Mouse (Mus musculus) MEL (cell line): ENCODE measurements around the gene Uaca. TPM values are rescaled to one million over a fixed set of nuclear protein-coding genes. Genes with fewer than 3 reads are reported as not detected.
A peak's percentile ranks its signal among the peaks of the same experiment; 100 is the strongest.

Source experiments
- DNase-seq: peaks from one replicate; pipeline ENCODE4 v3.0.0; 2011; ENCODE audit warnings: low read depth, low spot score
- H3K27ac ChIP-seq: 2 replicates; pipeline ENCODE4 v1.5.1; 2012; ENCODE audit warnings: low read depth, mild to moderate bottlenecking, control low read depth, low read length, moderate library complexity; ENCODE audit not compliant: control insufficient read depth
- H3K27me3 ChIP-seq, 2 experiments: fragments of 150-350 bp in 1 of 2; sonication (generic) in 1 of 2; 2 replicates each; pipeline ENCODE4 v1.6.1; 2012; ENCODE audit warnings: low read length in 2 of 2, mild to moderate bottlenecking in 2 of 2, improper control_type of control experiment in 1 of 2, moderate library complexity in 1 of 2; ENCODE audit not compliant: insufficient read depth in 2 of 2, control insufficient read depth in 1 of 2
- H3K36me3 ChIP-seq, 2 experiments: 2 replicates each; pipeline ENCODE4 v1.6.1; 2012 to 2014; ENCODE audit warnings: low read length in 2 of 2, improper control_type of control experiment in 1 of 2, inconsistent platforms in 1 of 2, mild to moderate bottlenecking in 1 of 2; ENCODE audit not compliant: insufficient read depth in 2 of 2, control insufficient read depth in 1 of 2
- H3K4me1 ChIP-seq, 2 experiments: fragments of 150-350 bp in 1 of 2; sonication (generic) in 1 of 2; 2 replicates each; pipeline ENCODE4 v1.6.1; 2012; ENCODE audit warnings: low read length in 2 of 2, improper control_type of control experiment in 1 of 2, mild to moderate bottlenecking in 1 of 2; ENCODE audit not compliant: insufficient read depth in 2 of 2, control insufficient read depth in 1 of 2
- H3K4me3 ChIP-seq, 2 experiments: fragments of 150-350 bp in 1 of 2; sonication (generic) in 1 of 2; 2 replicates each; pipeline ENCODE4 v1.5.1; 2012; ENCODE audit warnings: low read depth in 2 of 2, low read length in 2 of 2, mild to moderate bottlenecking in 2 of 2, moderate library complexity in 2 of 2, control low read depth in 1 of 2, improper control_type of control experiment in 1 of 2; ENCODE audit not compliant: control insufficient read depth in 1 of 2, insufficient read depth in 1 of 2
- H3K79me2 ChIP-seq: 2 replicates; pipeline ENCODE4 v1.6.1; 2012; ENCODE audit warnings: mild to moderate bottlenecking, low read length, moderate library complexity; ENCODE audit not compliant: control insufficient read depth, poor library complexity, insufficient read depth
- H3K9ac ChIP-seq: 2 replicates; pipeline ENCODE4 v1.6.1; 2012; ENCODE audit warnings: low read depth, mild to moderate bottlenecking, control low read depth, low read length, moderate library complexity; ENCODE audit not compliant: control insufficient read depth, poor library complexity, severe bottlenecking
- H3K9me3 ChIP-seq: fragments of 150-350 bp; sonication (generic); replicated peaks from 2 replicates; pipeline ENCODE4 v1.6.1; 2012; ENCODE audit warnings: mild to moderate bottlenecking, low read length, improper control_type of control experiment, moderate library complexity; ENCODE audit not compliant: insufficient read depth
- BHLHE40 ChIP-seq: IDR thresholded peaks from 2 replicates; pipeline ENCODE4 v1.6.1; 2012; ENCODE audit warnings: low read depth, mild to moderate bottlenecking, inconsistent platforms, low read length, improper control_type of control experiment, borderline replicate concordance
- CHD1 ChIP-seq: IDR thresholded peaks from 2 replicates; pipeline ENCODE4 v1.6.1; 2012; ENCODE audit warnings: low read depth, mild to moderate bottlenecking, inconsistent platforms, low read length, improper control_type of control experiment
- CTCF ChIP-seq, 3 experiments: IDR thresholded peaks in 2 of 3; conservative IDR thresholded peaks in 1 of 3; 2 replicates each; pipeline ENCODE4 v1.5.1; 2011 to 2012; ENCODE audit warnings: low read length in 3 of 3, low read depth in 2 of 3, mild to moderate bottlenecking in 2 of 3, improper control_type of control experiment in 1 of 3, inconsistent platforms in 1 of 3, mixed read lengths in 1 of 3, moderate library complexity in 1 of 3; ENCODE audit not compliant: control insufficient read depth in 1 of 3, insufficient read depth in 1 of 3, poor library complexity in 1 of 3, severe bottlenecking in 1 of 3
- E2F4 ChIP-seq: IDR thresholded peaks from 2 replicates; pipeline ENCODE4 v1.6.1; 2011; ENCODE audit warnings: low read depth, low read length, improper control_type of control experiment, borderline replicate concordance
- EP300 ChIP-seq, 2 experiments: IDR thresholded peaks; 2 replicates each; pipeline ENCODE4 v1.6.1; 2011; ENCODE audit warnings: improper control_type of control experiment in 2 of 2, low read length in 2 of 2, low read depth in 1 of 2, mild to moderate bottlenecking in 1 of 2
- GABPA ChIP-seq: IDR thresholded peaks from 2 replicates; pipeline ENCODE4 v1.6.1; 2012; ENCODE audit warnings: low read depth, mild to moderate bottlenecking, inconsistent platforms, low read length, improper control_type of control experiment, moderate library complexity
- HCFC1 ChIP-seq: IDR thresholded peaks from 2 replicates; pipeline ENCODE4 v1.6.1; 2012; ENCODE audit warnings: low read depth, mild to moderate bottlenecking, inconsistent platforms, low read length, improper control_type of control experiment, moderate library complexity
- MAFK ChIP-seq: IDR thresholded peaks from 2 replicates; pipeline ENCODE4 v1.6.1; 2011; ENCODE audit warnings: low read depth, mild to moderate bottlenecking, low read length, improper control_type of control experiment, borderline replicate concordance
- MAX ChIP-seq: IDR thresholded peaks from 2 replicates; pipeline ENCODE4 v1.6.1; 2011; ENCODE audit warnings: low read length, improper control_type of control experiment
- MAZ ChIP-seq: IDR thresholded peaks from 2 replicates; pipeline ENCODE4 v1.6.1; 2012; ENCODE audit warnings: low read depth, mild to moderate bottlenecking, inconsistent platforms, low read length, improper control_type of control experiment
- MXI1 ChIP-seq: IDR thresholded peaks from 2 replicates; pipeline ENCODE4 v1.6.1; 2011; ENCODE audit warnings: mild to moderate bottlenecking, low read depth, low read length, improper control_type of control experiment
- MYB ChIP-seq: IDR thresholded peaks from 2 replicates; pipeline ENCODE4 v1.6.1; 2011; ENCODE audit warnings: mild to moderate bottlenecking, low read depth, low read length, improper control_type of control experiment
- NELFE ChIP-seq: IDR thresholded peaks from 2 replicates; pipeline ENCODE4 v1.6.1; 2011; ENCODE audit warnings: low read depth, low read length, improper control_type of control experiment
- NRF1 ChIP-seq: IDR thresholded peaks from 2 replicates; pipeline ENCODE4 v1.6.1; 2014; ENCODE audit warnings: low read depth, mild to moderate bottlenecking, inconsistent platforms, low read length, improper control_type of control experiment, moderate library complexity; ENCODE audit not compliant: poor library complexity, insufficient read depth, severe bottlenecking
- POLR2AphosphoS2 ChIP-seq: IDR thresholded peaks from 2 replicates; pipeline ENCODE4 v1.6.1; 2011; ENCODE audit warnings: low read length, improper control_type of control experiment
- POLR2AphosphoS5 ChIP-seq: IDR thresholded peaks from 2 replicates; pipeline ENCODE4 v1.6.1; 2012; ENCODE audit warnings: low read depth, borderline replicate concordance, mild to moderate bottlenecking, inconsistent platforms, low read length, moderate library complexity, mixed read lengths
- RAD21 ChIP-seq: IDR thresholded peaks from 2 replicates; pipeline ENCODE4 v1.6.1; 2011; ENCODE audit warnings: mild to moderate bottlenecking, low read depth, low read length, improper control_type of control experiment
- RCOR1 ChIP-seq: IDR thresholded peaks from 2 replicates; pipeline ENCODE4 v1.6.1; 2012; ENCODE audit warnings: low read depth, mild to moderate bottlenecking, inconsistent platforms, low read length, improper control_type of control experiment
- SIN3A ChIP-seq: IDR thresholded peaks from 2 replicates; pipeline ENCODE4 v1.6.1; 2012; ENCODE audit warnings: low read length, improper control_type of control experiment, inconsistent platforms
- SMC3 ChIP-seq: IDR thresholded peaks from 2 replicates; pipeline ENCODE4 v1.6.1; 2011; ENCODE audit warnings: low read depth, low read length, improper control_type of control experiment
- TCF12 ChIP-seq: IDR thresholded peaks from 2 replicates; pipeline ENCODE4 v1.6.1; 2014; ENCODE audit warnings: low read depth, mild to moderate bottlenecking, inconsistent platforms, low read length, improper control_type of control experiment, moderate library complexity
- UBTF ChIP-seq: IDR thresholded peaks from 2 replicates; pipeline ENCODE4 v1.6.1; 2012; ENCODE audit warnings: low read depth, mild to moderate bottlenecking, inconsistent platforms, low read length, improper control_type of control experiment, moderate library complexity, borderline replicate concordance; ENCODE audit not compliant: insufficient read depth
- USF1 ChIP-seq: IDR thresholded peaks from 2 replicates; pipeline ENCODE4 v1.6.1; 2014; ENCODE audit warnings: low read depth, mild to moderate bottlenecking, inconsistent platforms, low read length, improper control_type of control experiment, moderate library complexity
- ZC3H11A ChIP-seq: IDR thresholded peaks from 2 replicates; pipeline ENCODE4 v1.6.1; 2012; ENCODE audit warnings: low read depth, mild to moderate bottlenecking, inconsistent platforms, low read length, improper control_type of control experiment
- ZKSCAN1 ChIP-seq: IDR thresholded peaks from 2 replicates; pipeline ENCODE4 v1.6.1; 2012; ENCODE audit warnings: low read depth, mild to moderate bottlenecking, inconsistent platforms, low read length, improper control_type of control experiment, moderate library complexity
- ZMIZ1 ChIP-seq: IDR thresholded peaks from 2 replicates; pipeline ENCODE4 v1.6.1; 2012; ENCODE audit warnings: low read depth, mild to moderate bottlenecking, inconsistent platforms, low read length, improper control_type of control experiment, moderate library complexity
- ZNF384 ChIP-seq: IDR thresholded peaks from 2 replicates; pipeline ENCODE4 v1.6.1; 2012; ENCODE audit warnings: low read depth, mild to moderate bottlenecking, inconsistent platforms, low read length, improper control_type of control experiment
- polyA plus RNA-seq, 2 experiments: library from polyadenylated mRNA; stranded (reverse) in 1 of 2; unstranded in 1 of 2; fragments of >175 nt in 1 of 2; fragments of >200 nt in 1 of 2; gene quantifications; 2 replicates each; pipeline versions ENCODE4 v1.2.1 to v1.2.4; 2012; ENCODE audit warnings: low replicate concordance in 2 of 2, low read depth in 1 of 2; ENCODE audit not compliant: insufficient read length in 2 of 2, insufficient read depth in 1 of 2, missing spikeins in 1 of 2
- total RNA-seq: library from RNA; depleted of rRNA; stranded (reverse); fragments of 300-350 nt; gene quantifications from 2 replicates; pipeline ENCODE4 v1.2.3, GENCODE M21; 2012

Uaca gene
- total and polyA plus RNA-seq, 3 experiments, result 10.9 to 11.4 TPM; not detected in 1

- Histone ChIP-seq H3K4me1 (no peaks in the 10 kb centered on the region), H3K27me3 (peaks cover under 1 to 2% of the 10 kb centered on the region in 2 experiments; a peak in 3 of 4 replicates), H3K9ac (no peak overlapping the region), H3K27ac (no peak overlapping the region), H3K36me3 (no peaks in the 10 kb centered on the region), H3K9me3 (no peaks in the 10 kb centered on the region), H3K79me2 (no peaks in the 10 kb centered on the region), H3K4me3 (no peak overlapping the region)
- no peak for TF ChIP-seq TCF12
- no peak for TF ChIP-seq ZMIZ1
- no peak for TF ChIP-seq MYB
- TF ChIP-seq MAX, result no peak
- no peak for TF ChIP-seq MAFK
- no peak for TF ChIP-seq SIN3A
- TF ChIP-seq E2F4, result no peak
- no peak for TF ChIP-seq NRF1
- TF ChIP-seq ZC3H11A, result no peak
- no peak for TF ChIP-seq ZKSCAN1
- no peak for TF ChIP-seq POLR2AphosphoS5
- TF ChIP-seq USF1, result no peak
- TF ChIP-seq BHLHE40, result no peak
- TF ChIP-seq CHD1, result no peak
- TF ChIP-seq CTCF (IDR thresholded peaks at IDR 0.05 in 2 of 3, conservative IDR thresholded peaks at IDR 0.05 in 1 of 3; ENCODE audit: control insufficient read depth in 1 of 3, insufficient read depth in 1 of 3, low read depth in 2 of 3, low read length in 3 of 3, poor library complexity in 1 of 3, severe bottlenecking in 1 of 3), result no peak
- TF ChIP-seq RCOR1, result no peak
- no peak for TF ChIP-seq UBTF
- no peak for TF ChIP-seq SMC3
- TF ChIP-seq NELFE, result no peak
- no peak for DNase-seq
Observed at GRCm38 (mm10) chr9:60748191-60748590, 46.2 kb upstream of the Uaca start.

DNA sequence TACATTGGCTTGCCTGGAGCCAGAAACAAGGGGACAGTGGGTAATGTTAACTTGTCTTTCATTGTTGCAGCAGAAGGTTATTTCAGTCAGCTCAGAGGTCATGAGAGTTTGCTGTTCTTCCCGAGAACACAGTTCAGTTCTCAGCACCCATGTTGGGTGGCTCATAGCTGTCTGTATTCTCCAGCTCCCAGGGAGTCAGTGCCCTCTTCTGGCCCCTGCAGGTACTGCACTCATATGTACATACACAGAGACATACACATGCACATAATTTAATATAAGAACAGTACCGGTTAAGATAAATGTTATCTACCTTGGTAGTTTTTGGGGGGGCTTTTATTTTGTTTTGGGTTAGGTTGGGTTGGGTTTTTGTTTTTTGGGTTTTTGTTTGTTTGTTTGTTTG, 45.2 kb upstream of the Uaca start:
- TF ChIP-seq CTCF (IDR thresholded peaks at IDR 0.05 in 2 of 3, conservative IDR thresholded peaks at IDR 0.05 in 1 of 3; ENCODE audit: control insufficient read depth in 1 of 3, insufficient read depth in 1 of 3, low read depth in 2 of 3, low read length in 3 of 3, poor library complexity in 1 of 3, severe bottlenecking in 1 of 3) (peak; percentile 39 to 57 (median 47)), SMC3 (no peak), MXI1 (no peak), RCOR1 (no peak), ZC3H11A (no peak), ZNF384 (no peak), MYB (no peak), MAZ (no peak), HCFC1 (no peak), BHLHE40 (no peak), CHD1 (no peak), UBTF (no peak), EP300 (IDR thresholded peaks at IDR 0.05; ENCODE audit: low read depth in 1 of 2, low read length in 2 of 2) (no peak), RAD21 (peak; percentile 10), GABPA (no peak), POLR2AphosphoS2 (no peak)
- peak; percentile 30 for DNase-seq
- Histone ChIP-seq H3K27me3 (peaks cover 0 to 2% of the 10 kb centered on the region in 2 experiments; a peak in 2 of 4 replicates), H3K4me3 (no peak overlapping the region), H3K27ac (no peak overlapping the region), H3K79me2 (no peaks in the 10 kb centered on the region), H3K36me3 (no peaks in the 10 kb centered on the region), H3K9ac (no peak overlapping the region), H3K9me3 (no peaks in the 10 kb centered on the region), H3K4me1 (no peaks in the 10 kb centered on the region)
